Mouse (Mus musculus) ES-Bruce4 (cell line): ENCODE results near the gene Fut8.

Experiments
- CTCF ChIP-seq: IDR thresholded peaks from one replicate; pipeline ENCODE4 v1.8.1; 2011; ENCODE audit warnings: low read depth, low read length
- POLR2A ChIP-seq: IDR thresholded peaks from one replicate; pipeline ENCODE4 v1.8.1; 2011; ENCODE audit warnings: low read length; ENCODE audit not compliant: insufficient read depth

DNA sequence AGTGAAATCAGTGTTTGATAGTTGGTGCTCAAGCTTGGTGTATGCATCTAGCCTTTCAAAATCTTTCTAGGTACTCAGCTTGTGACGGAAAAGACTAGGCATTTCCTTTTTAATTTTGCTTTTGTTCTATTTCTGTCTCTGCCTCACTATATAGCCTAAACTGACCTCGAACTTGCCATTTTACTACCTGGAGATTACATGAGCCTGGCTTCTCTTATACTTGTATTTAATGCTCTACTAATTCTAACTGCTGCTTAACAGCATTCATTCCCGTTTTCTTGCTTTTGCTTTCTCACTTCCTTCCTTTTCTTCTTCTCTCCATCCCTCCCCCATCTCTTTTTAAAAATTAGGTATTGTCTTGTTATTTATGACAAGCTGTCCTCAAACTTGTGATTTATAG lies 67.6 kb downstream of the Fut8 start:
- TF ChIP-seq CTCF = no peak
- TF ChIP-seq POLR2A = no peak
